Mouse (Mus musculus): Measurements from ENCODE around the gene Eme2.
"Not testable (repeated sequence)": the region's sequence is repeated elsewhere in the genome, so short reads cannot be mapped to it uniquely, and the experiment has no call there.

Eme2 gene

DNA sequence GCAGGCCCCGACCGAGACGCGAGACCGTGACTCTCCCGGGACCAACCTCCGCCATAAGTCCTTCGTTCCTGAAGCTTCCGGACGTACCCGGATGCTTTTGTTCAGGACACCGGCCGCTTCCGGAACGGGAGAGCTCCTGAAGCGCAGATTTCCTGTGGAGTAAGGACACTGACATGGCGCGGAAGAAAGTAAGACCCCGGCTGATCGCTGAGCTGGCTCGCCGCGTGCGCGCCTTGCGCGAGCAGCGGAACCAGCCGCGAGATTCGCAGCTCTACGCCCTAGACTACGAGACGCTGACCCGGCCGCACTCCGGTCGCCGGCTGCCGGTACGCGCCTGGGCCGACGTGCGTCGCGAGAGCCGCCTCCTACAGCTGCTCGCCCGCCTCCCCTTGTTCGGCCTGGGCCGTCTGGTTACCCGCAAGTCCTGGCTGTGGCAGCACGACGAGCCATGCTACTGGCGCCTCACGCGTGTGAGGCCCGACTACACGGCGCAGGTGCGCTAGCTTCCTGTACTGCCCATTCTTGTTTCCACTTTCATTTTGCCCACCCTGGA, at the start of gene Eme2, which contains the start of gene Mrps34:
Gene Eme2 (minus strand): TSS at position 93 of the 553 bp plus-strand sequence.
Gene Mrps34 (plus strand): TSS at position 122 of the 553 bp plus-strand sequence.
- DNase-seq (ENCODE audit: extremely low read depth, low read depth) = peak; percentile 81

DNA sequence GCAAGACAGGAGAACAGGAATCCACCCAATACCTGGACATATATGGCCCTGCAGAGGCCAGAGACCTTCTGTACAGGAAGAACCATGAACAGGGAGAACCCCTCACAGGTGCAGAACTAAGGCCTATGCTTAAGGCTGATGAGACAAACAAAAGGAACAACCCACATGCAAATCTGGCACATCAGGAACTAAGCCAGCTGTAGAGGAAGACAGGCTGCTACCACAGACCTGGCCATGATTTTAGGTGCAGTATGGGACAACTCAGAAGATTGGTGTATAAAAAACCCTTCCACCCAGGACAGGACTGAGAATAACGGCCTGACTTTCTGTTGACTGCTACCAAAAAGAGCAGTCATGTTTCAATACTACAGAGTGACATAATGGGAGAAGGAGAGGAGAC, 48.7 kb upstream of the Eme2 start:
- not testable (repeated sequence) for DNase-seq (ENCODE audit: extremely low read depth, low read depth)

DNA sequence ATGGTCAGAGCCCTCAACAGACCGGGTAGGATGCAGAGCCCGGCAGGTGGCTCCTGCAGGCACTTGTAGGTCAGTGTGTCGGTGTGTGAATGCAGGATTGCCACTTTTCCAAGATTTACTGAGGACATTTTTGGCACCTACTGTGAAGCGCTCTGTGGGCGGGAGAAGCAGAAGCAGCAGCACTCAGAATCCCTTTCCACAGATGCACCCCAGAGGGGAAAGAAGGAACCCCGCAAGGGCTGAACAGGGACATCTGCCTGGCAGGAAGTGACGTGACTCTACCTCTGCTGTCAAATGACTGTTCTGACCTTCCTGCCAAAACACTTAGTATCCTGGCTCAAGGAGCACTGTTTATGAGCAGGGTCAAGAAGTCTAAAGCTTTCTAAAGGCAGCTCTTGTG, 48.1 kb upstream of the Eme2 start:
- DNase-seq (ENCODE audit: extremely low read depth, low read depth) = no peak

DNA sequence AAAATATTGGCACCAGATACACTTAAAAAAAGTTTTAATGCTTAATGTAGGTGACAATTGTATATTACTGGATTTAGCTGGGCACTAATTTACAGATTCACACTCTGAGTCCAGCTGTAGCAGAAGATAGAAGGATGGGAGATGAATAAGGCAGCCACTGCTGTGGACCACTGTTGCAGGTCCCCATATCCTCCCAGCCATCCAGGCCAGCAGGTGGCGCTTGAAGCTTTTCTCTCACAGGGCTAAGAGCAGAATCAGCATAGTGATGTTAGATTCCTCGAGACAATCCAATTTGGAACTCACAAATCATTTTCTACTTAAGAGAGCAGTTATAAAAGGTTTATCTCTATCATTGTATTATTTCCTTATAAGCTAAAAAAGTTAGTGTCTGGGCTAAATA, 47.6 kb upstream of the Eme2 start:
- not testable (repeated sequence) for DNase-seq (ENCODE audit: extremely low read depth, low read depth)

DNA sequence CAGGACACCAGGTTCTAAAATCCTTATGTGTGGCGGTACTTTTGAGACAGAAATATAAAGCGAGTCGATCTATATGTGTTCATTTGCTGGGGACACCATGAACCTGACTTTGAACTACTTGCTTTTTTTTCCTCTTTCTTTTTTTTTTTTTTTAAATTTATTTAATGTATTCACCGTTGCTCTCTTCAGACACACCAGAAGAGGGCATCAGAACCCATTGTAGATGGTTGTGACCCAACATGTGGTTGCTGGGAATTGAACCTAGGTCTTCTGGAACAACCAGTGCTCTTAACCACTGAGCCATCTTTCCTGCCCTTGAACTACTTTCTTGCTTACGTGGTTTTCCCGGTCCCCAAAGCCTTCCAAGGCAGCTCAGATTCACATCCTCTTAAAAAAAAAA, 42.4 kb upstream of the Eme2 start:
- DNase-seq (ENCODE audit: extremely low read depth, low read depth) = no peak

DNA sequence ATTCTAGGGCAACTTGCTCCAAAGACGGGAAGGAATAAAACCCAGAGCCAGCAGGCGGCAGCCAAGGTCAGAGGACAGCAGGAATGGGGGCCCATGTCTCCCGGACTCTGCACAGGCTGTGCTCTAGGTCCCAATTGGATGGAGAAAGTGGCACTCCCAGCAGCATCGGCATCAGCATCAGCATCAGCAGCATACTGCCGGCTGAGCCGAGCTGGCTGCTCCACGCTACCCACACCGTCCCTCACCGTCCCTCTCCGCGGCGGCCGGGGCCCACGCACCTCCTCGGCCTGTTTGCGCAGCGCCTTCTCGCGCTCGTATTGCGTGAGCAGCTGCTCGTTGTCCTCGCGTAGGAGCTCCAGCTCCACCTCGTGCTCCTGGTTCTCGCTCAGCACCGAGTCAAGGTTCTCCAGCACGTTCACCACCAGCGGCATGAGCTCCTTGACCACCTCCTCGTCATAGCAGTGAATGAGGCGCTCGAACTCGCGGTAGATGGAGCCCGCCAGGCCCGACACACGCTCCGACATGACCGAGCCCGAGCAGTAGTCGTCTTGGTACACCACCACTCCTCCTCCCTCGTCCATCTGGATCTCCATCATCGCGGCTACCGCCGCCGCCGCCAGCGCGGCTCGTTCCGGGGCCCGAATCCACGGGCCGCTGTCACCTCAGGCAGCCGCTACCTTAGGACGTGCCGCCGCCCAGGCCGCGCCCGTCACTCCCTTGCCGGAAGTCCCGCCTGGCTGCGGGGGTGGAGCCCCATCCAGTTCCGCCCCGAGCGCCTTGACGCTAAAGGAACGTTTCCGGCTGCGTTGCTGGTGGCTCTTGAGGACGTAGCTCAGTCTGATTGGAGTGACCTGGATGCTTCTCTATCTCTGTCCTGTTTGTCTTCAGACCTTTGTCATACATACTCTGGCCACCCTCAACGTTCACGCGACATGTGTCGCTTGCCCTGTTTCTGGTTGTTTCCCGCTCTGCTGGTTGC, 41.7 kb upstream of the Eme2 start, which contains the start of gene Mapk8ip3:
Gene Mapk8ip3 (minus strand): TSS at position 719 of the 979 bp plus-strand sequence.
- peak; percentile 77 for DNase-seq (ENCODE audit: extremely low read depth, low read depth)

DNA sequence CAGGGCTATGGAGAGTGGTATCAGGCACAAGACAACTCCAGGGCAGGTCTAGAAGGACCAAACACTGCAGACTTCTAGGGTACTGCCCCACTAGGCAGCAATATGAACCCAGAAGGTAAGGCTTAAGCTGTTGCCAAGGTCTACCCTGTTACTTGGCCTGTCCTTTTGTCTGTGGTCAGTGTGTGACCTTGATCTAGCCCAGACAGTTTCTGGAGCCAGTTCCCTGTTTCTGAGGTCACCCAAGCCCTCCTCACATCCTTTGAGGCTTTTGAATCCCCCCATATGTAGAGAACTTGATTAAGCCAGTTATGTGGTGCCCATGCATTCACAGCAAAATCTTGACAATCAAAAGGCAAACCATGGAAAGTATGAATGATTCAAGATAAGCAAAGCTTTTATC, 40.8 kb upstream of the Eme2 start:
- no peak for DNase-seq (ENCODE audit: extremely low read depth, low read depth)

DNA sequence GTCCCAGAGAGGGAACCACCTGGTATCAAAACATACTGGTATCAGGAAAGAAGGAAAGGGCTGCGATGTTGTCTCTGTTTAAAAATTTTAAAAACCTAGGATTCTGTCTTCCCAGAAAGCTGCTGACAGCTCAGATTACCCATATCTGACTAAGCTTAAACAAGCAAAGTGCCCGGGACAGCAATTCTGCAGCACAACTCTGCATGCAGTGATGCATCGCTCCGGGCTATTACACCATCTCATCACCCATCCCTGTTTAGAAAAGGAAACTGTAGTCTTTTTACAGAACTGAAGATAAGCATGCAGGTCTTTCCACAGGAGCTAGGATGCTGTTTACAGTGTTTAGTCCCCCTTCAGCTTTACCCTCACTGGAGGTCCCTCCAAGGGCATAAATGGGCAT, 40.0 kb upstream of the Eme2 start:
- DNase-seq (ENCODE audit: extremely low read depth, low read depth) = no peak

DNA sequence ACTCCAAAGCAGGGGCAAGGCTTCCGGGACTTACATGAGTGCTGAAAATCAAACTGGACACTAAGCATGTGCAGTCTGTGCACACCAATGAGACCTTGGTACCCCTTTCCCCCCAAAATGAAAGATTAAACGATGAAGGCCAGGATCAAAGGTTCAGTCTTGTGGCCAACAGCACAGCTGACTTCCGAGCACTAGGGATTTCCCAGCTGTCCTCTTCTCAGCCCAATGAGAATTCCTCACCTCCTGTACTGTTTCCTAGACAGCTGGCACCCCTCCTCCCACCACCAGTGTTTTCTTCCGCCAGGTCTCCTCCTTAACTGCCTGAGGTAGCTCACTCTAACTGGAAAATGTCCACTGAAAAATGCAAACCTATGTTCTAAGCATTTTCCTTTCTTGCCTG, 38.3 kb upstream of the Eme2 start:
- DNase-seq (ENCODE audit: extremely low read depth, low read depth) = no peak

- DNase-seq (ENCODE audit: extremely low read depth, low read depth) = no peak
Measured at GRCm38 (mm10) chr17:24932431-24932830, 37.5 kb upstream of the Eme2 start.

DNA sequence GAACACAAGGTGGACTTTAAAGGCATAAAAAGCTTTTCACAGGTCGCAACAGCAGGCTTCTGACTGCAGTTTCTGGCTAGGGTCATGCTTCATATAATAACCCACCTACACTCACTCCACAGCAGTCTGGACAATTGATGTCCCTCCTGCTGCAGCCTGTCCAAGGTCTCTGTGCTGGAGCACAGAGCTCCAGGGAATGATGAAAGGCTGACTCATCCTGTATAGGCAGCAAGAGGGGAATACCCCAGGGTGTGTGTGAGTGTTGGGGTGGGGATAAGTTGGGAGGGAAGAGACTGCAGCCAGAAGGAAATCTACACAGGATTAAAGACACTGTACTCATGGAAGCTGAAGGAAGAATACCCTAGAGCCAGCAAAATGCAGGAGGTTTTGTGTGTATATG, 34.6 kb upstream of the Eme2 start:
- no peak for DNase-seq (ENCODE audit: extremely low read depth, low read depth)

DNA sequence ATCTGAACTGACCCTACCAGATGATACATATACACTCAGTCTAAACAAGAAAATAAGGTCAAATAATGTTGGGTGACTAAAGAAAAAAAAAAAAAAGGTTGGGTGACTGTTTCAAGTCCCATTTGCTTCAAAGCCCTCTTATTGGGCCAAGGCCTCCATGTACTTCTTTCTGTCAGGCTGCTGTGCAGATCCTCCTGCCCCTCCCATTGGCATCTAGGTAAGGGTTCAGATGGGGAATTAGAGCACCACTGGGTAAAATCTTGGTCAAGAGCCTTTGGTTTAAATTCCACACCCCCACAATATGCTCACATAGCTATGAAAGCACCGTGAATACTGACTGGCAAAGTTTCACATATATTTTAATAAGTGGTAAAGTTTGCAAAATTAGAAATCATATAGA, 28.4 kb upstream of the Eme2 start:
- no peak for DNase-seq (ENCODE audit: extremely low read depth, low read depth)

DNA sequence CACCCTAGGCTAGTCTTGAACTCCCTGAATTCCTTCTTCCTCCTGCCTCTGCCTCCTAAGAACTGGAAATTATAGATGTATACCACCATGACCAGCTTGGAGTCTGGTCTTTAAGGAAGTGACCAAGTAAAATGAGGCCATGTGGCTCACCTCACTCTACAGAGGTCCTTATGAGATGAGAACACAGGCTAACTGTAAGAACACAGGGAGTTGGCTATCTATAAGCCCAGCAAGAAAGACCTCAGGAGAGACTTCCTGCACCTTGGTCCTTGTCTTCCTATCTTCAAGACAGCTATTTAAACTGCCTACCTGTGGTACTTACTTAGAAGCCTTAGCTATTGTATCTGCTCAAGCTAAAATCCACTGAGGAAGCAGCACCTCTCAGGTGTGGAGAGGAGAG, 19.1 kb upstream of the Eme2 start:
- no peak for DNase-seq (ENCODE audit: extremely low read depth, low read depth)

DNA sequence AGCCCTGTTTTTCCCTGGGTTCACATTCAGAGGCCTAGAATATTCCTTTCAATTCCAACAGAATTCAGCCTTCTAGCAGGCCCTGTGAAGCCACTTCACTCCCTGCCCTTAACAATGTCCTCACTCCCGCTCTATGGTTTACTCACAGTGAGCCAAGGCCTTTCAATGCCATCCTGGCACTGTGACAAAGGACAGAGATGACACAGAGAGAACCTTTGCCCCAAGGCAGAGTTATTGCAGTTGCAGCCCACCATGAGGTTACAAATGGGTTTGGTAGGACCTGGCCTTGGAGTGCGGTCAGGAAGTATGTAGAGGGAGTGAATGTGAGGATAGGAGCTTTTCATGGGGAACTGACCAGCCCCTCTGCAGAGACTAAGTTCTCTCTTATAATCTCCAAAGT, 12.7 kb upstream of the Eme2 start:
- no peak for DNase-seq (ENCODE audit: extremely low read depth, low read depth)

DNA sequence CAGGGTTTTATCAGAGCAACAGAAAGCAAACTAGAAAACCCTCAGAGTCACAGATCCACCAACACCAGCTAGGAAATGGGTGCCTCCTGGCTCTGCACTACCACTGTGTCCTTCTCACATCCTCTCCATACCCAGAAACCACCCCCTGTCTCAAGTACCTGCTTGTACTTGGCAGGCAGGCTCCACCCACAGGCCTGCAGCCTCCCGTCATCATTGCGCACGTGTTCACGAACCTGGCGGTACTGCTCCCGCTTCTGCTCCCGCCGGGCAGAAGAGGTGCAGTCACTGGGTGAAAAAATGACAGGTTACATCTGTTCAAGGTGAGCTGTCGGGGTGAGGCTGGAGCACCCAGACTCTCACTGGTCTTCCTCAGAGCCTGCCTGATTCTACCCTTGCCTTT, 8.9 kb upstream of the Eme2 start:
- no peak for DNase-seq (ENCODE audit: extremely low read depth, low read depth)

DNA sequence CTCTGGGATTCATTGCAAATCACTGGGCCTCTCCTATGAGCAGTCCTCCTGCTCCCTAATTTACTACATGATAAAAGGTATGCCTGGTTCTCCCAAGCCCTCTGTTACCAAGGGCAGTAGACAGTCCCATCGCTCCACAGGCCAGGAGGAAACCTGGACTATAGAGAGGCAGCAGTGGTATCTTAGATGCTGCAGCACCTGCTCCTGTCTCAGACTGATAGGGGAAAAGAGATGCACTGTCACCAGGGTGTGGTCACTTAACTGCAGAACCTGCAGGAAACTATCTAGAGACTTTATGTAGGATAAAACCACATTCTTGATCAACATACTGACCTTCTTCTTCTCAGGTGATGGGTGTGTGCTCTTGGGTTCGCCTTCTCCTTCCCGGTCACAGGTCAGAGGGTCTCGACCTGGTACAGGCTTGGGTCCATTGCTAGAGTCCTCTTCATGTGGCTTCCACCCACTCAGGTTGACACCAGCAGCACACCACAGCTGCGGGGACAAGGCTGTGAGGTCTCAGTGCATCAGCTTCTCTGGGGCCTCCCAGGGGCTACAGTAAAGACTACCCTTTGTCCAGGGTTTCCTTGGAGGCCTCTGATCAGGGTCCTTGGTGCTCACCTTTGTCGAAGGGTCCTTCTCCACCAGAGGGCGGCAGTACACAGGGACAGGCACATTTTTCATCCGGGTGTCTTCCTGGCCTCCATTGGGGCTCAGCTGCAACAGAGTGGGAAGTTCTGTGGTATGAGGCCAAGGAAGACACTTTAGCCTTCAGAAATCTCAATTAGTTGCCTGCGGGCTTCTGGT, 8.0 kb upstream of the Eme2 start:
- DNase-seq (ENCODE audit: extremely low read depth, low read depth) = no peak

DNA sequence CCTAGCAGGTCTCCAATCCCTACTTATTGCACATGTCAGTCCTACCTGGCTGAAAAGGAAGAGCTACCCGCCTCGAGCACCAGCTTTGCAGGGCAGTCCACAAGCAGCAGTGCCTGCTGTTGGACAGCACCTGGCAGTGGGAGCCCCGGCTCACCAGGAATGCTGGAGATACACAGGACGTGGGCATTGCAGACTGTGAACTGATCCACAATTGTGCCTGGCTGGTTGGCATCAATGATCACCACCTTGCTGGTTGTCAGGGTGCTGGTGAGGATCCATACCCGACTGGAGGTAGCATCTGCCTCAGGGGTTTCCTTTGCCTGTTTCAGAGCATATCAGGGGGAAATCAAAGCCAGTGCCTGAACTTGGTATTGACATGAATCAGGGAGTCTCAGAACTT, 7.2 kb upstream of the Eme2 start:
- DNase-seq (ENCODE audit: extremely low read depth, low read depth) = no peak

DNA sequence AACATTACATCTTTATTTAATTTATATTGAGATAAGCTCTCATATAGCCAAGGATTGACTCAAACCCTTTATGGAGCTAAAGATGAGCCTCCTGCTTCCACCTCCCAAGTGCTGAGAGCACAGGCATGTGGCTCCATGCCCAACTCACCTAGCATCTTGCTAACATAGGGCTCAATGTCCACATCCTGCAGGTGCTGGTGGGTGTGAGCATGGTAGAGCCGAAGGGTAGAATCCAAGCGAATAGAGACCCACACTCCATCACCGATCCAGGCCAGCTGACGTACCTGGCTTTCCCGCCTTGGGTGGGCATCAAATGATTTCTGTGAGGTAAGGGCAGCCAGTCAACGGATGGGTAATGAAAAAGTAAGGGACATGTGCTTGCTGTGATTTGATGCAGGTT, 5.1 kb upstream of the Eme2 start:
- DNase-seq (ENCODE audit: extremely low read depth, low read depth) = no peak

- DNase-seq (ENCODE audit: extremely low read depth, low read depth) = no peak
Measured at GRCm38 (mm10) chr17:24899153-24899552, 4.3 kb upstream of the Eme2 start.

- no peak for DNase-seq (ENCODE audit: extremely low read depth, low read depth)
Measured at GRCm38 (mm10) chr17:24898041-24898854, 3.4 kb upstream of the Eme2 start.

- no peak for DNase-seq (ENCODE audit: extremely low read depth, low read depth)
Measured at GRCm38 (mm10) chr17:24897600-24897999, 2.7 kb upstream of the Eme2 start.
